ENCODE assay signal across 8 mouse cellular contexts in genomic region chr4:33147825-33148224, GRCm38 (mm10). TPM values are rescaled to one million over a fixed set of nuclear protein-coding genes. Genes with fewer than 3 reads are reported as not detected.
DNase-seq lines count a peak whose midpoint lies in the region; ATAC-seq and TF ChIP-seq lines count a peak whose summit lies in the region.
"Had no signal": no experiment of that assay in that cellular context is flagged by ENCODE, and none has a peak within 500 bp of the region (broad histone marks: within the 10 kb centered on the region; RNA-seq: fewer than 3 reads in every experiment).

No protein-coding gene starts in this region.

- no peak overlapping the region for H3K4me2 ChIP-seq in embryonic facial prominence, embryonic 11.5 days (ENCODE audit: low read depth, low read length)

- intact Hi-C loops in left cerebral cortex, postnatal 25 days (cut with DNase I) = loop anchor here (5.0 kb wide), 1 partner anchor 144 kb away; the partner anchor contains the start of gene Pnrc1

- no peaks in the 10 kb centered on the region for H3K9me3 ChIP-seq in ES-Bruce4 (replicated peaks; ENCODE audit: control insufficient read depth, insufficient read depth, low read length, poor library complexity, severe bottlenecking)
- no peaks in the 10 kb centered on the region for H3K9me3 ChIP-seq in embryonic facial prominence, embryonic 11.5 days (replicated peaks; ENCODE audit: control insufficient read depth, low read length)

- no peak for TF ChIP-seq EP300 in ES-Bruce4 (IDR thresholded peaks at IDR 0.05; ENCODE audit: insufficient read depth, low read depth, low read length)

- no peak overlapping the region for H3K27ac ChIP-seq in ES-Bruce4 (ENCODE audit: insufficient read depth, low read length)
- no peak overlapping the region for H3K27ac ChIP-seq in embryonic facial prominence, embryonic 11.5 days (replicated peaks; ENCODE audit: low read depth, low read length)

- no peaks in the 10 kb centered on the region for H3K36me3 ChIP-seq in ES-Bruce4 (ENCODE audit: control insufficient read depth, insufficient read depth, low read length, poor library complexity, severe bottlenecking)
- H3K36me3 ChIP-seq in embryonic facial prominence, embryonic 11.5 days (replicated peaks; ENCODE audit: control insufficient read depth, insufficient read depth, low read depth, low read length) = no peaks in the 10 kb centered on the region

- no peak overlapping the region for H3K4me3 ChIP-seq in ES-Bruce4 (ENCODE audit: low read depth, low read length)
- no peak overlapping the region for H3K4me3 ChIP-seq in embryonic facial prominence, embryonic 11.5 days (ENCODE audit: low read depth, low read length)
- H3K4me3 ChIP-seq: megakaryocyte, embryonic 14.5 days had no signal

- no peaks in the 10 kb centered on the region for H3K4me1 ChIP-seq in ES-Bruce4 (ENCODE audit: control insufficient read depth, insufficient read depth, low read length)
- H3K4me1 ChIP-seq in embryonic facial prominence, embryonic 11.5 days (ENCODE audit: control insufficient read depth, insufficient read depth, low read length) = no peaks in the 10 kb centered on the region

- no peak overlapping the region for H3K9ac ChIP-seq in ES-Bruce4 (ENCODE audit: low read depth, poor library complexity, severe bottlenecking)
- H3K9ac ChIP-seq in embryonic facial prominence, embryonic 11.5 days (replicated peaks; ENCODE audit: low read length) = no peak overlapping the region

- TF ChIP-seq POLR2A in ES-Bruce4 (IDR thresholded peaks at IDR 0.05; ENCODE audit: insufficient read depth, low read length) = no peak

- peak; percentile 7 for DNase-seq in left cerebral cortex, adult 11 months (ENCODE audit: low spot score)
- no peak for DNase-seq in left cerebral cortex, adult 8-10 months (ENCODE audit: low spot score in 2 of 2)
- DNase-seq in adrenal gland, postnatal 14 days = peak; percentile 66
- peak; percentile 82 for DNase-seq in embryonic facial prominence, embryonic 11.5 days (ENCODE audit: low spot score)
- peak; percentile 7 to 12 for DNase-seq in left cerebral cortex, postnatal 25 days (ENCODE audit: low spot score in 2 of 2)
- peak; percentile 65 for DNase-seq in right cerebral cortex, postnatal 4 days

- no peak for ATAC-seq in embryonic facial prominence, embryonic 11.5 days (replicated peaks; ENCODE audit: insufficient number of reproducible peaks, low FRiP score, low TSS enrichment, low read depth)

- 9% methylated on average over 2 of the region's 2 CpGs for WGBS in embryonic facial prominence, embryonic 11.5 days

- TF ChIP-seq CTCF in ES-Bruce4 (IDR thresholded peaks at IDR 0.05; ENCODE audit: low read depth, low read length) = peak; percentile 1

- H3K27me3 ChIP-seq in ES-Bruce4 (ENCODE audit: control insufficient read depth, insufficient read depth, low read length, poor library complexity, severe bottlenecking) = no peaks in the 10 kb centered on the region
- H3K27me3 ChIP-seq in embryonic facial prominence, embryonic 11.5 days (ENCODE audit: control insufficient read depth, insufficient read depth, low read length) = no peaks in the 10 kb centered on the region

RNA-seq across cellular contexts. Expression of gene Gabrr1, which starts 15.5 kb away (rescaled TPM):
- total RNA-seq in left cerebral cortex, adult 8-10 months (2022) = under 1 TPM in 1 of 4 experiments, not detected in 3; 0.36 TPM
- polyA plus RNA-seq in ES-Bruce4 (2011; ENCODE audit: insufficient read depth, insufficient read length, low read depth, missing spikeins) = not detected in 2 replicates
- 0.15 and 0.19 TPM in 2 replicates for total RNA-seq in adrenal gland, postnatal 14 days (2021)
- 0.15 TPM in 1 of 2 replicates, not detected in the other for polyA plus RNA-seq in embryonic facial prominence, embryonic 11.5 days (2014; fragmentation: Nextera tagmentation; extraction: Ambion mirVana)
- total RNA-seq in left cerebral cortex, postnatal 25 days (2021) = under 1 TPM; 0.14 to 0.25 TPM

RNA-seq across cellular contexts. Expression of gene Pm20d2, which starts 41.7 kb away (rescaled TPM):
- 1 to 10 TPM; 5.9 to 7.3 (median 6.7) TPM for total RNA-seq in left cerebral cortex, adult 8-10 months (2022)
- polyA plus RNA-seq in ES-Bruce4 (2011; ENCODE audit: insufficient read depth, insufficient read length, low read depth, missing spikeins) = 4.2 and 4.4 TPM in 2 replicates
- total RNA-seq in adrenal gland, postnatal 14 days (2021) = 34.2 and 39.1 TPM in 2 replicates
- polyA plus RNA-seq in embryonic facial prominence, embryonic 11.5 days (2014; fragmentation: Nextera tagmentation; extraction: Ambion mirVana) = 0.48 and 1.1 TPM in 2 replicates
- total RNA-seq in left cerebral cortex, postnatal 25 days (2021) = 1 to 10 TPM; 5.8 to 6.3 TPM

Comparison
In these comparisons a context has a peak if more than half of its experiments do, and no peak if none do; other contexts are left out.
1. DNase-seq: peak in left cerebral cortex, adult 11 months (single experiment), adrenal gland, postnatal 14 days (single experiment), embryonic facial prominence, embryonic 11.5 days (single experiment), left cerebral cortex, postnatal 25 days (2 of 2) and right cerebral cortex, postnatal 4 days (single experiment); none in left cerebral cortex, adult 8-10 months (0 of 2).